Mouse (Mus musculus) embryonic stem cell, embryonic (primary cell): ENCODE results near the gene Il33.

Source experiments
- CTCF ChIA-PET, 4 experiments: fragments of 300-600 bp in 2 of 4; fragments of 350-600 bp in 2 of 4; sonication (Branson Sonifier 250); formaldehyde crosslinking; loops; one replicate each; lab custom pipeline; 2022; ENCODE audit warnings: inconsistent platforms in 2 of 4; lab: Charles Lee
- POLR2A ChIA-PET, 4 experiments: fragments of 300-600 bp in 2 of 4; fragments of 350-600 bp in 2 of 4; sonication (Branson Sonifier 250); formaldehyde crosslinking; loops; one replicate each; lab custom pipeline; 2022; ENCODE audit warnings: antibody characterized with exemption in 4 of 4, inconsistent platforms in 1 of 4; lab: Charles Lee

Il33 gene

DNA sequence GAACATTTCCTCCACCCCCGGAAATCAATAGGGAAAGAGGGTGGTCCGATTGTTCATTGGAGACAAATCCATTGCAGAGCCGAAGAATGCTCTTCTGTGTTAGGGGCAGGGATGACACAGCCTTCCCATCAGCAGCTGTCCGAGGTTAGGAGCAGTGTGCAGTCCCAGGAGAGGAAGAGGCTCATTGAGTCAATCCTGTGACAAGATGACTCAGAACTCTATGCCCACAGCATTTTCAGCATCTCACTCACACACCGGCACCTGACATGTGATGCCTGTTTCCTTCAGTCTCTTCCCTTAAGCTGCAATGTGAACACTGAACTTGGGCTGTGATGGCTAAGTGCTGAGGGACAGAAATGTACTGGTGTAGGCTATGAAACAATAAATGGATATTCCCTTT lies 7.5 kb upstream of the Il33 start:
- CTCF ChIA-PET, result interaction anchor here in 1 of 4 experiments (1.2 kb wide), 1 partner anchor 24 kb away, joined by 3 read pairs; no protein-coding TSS in a partner anchor
- POLR2A ChIA-PET, result no interaction called here

DNA sequence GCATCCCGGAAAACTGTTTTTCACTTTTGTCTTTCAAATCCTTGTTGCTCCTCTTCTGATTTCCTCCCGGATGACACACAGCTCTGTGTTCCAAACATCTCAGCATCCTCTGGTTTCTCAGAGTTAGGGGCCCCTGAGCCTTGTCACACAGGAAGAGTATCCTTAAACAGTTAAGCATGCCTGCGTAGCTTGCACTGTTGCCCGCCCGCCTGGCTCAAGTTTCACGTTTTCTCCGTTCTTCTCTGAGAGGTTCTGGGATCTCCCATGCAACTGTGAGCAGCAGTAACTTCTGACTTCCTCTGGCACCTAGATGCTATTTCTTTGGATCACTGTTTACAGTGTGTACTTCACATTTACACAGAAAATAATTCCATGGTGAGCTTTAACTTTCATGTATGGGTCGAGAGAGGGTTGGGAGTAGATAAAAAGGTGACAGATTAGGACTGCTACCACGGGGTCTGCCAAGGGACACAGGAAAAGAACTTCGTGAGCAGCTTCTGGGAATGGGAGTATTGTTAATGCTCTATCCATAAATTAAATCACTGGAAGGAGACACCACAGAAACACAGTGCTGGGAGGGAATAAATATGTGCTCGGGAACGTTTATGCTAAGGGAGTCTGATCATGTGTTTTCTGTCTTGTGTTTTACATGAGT lies 1.3 kb downstream of the Il33 start:
- CTCF ChIA-PET, result interaction anchor here in 1 of 4 experiments (0.6 kb wide), 1 partner anchor 601 kb away, joined by 3 read pairs; no protein-coding TSS in a partner anchor
- POLR2A ChIA-PET, result no interaction called here

DNA sequence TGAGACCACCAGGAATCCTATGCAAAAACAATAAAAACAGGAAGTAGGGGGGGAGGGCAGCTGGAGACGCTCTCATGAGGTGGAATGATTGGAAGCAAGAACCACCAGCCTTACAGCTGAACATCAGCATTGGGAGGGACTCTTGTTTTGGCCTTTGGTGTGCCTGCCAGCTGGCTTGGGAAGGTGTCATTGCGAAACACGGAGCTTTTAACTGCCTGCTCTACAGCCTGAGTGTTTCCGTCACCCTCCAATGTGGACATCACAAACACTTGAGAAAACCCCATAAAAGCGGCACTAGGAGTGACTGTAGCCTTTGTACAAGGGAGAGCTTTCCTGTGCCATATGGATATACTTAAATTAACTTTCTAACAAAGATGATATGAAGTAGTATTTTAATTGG lies 5.4 kb downstream of the Il33 start:
- ChIA-PET CTCF (interaction anchor here in 2 of 4 experiments (0.6 to 0.9 kb wide), 3 partner anchors 10 to 33 kb away, joined by 3 read pairs; no protein-coding TSS in a partner anchor), POLR2A (interaction anchor here in 1 of 4 experiments (0.9 to 1.3 kb wide), 3 partner anchors 10 to 18 kb away, joined by 3 to 4 read pairs (median 3); no protein-coding TSS in a partner anchor)

DNA sequence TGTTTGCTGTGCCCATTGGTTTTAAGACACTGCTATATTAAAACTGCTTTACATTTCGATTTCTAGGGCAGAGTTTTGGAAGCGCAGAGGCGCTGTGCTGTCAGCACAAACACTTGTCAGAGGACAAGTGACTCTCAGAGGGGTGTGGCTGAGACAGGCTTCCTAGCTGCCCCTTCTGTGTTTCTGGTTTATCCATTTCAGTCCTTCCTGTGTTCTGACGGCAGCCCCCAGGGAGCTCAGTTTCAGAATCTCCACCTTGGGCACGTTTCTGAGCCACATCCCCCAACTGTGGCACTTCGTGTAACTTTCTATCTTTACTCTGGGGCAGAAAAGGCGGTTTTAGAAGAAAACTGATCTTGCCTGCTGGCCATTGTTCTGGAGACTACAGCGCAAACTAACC lies 12.5 kb downstream of the Il33 start:
- POLR2A ChIA-PET, result no interaction called here
- CTCF ChIA-PET, result interaction anchor here in 1 of 4 experiments (0.8 kb wide), 1 partner anchor 113 kb away, joined by 3 read pairs; no protein-coding TSS in a partner anchor

DNA sequence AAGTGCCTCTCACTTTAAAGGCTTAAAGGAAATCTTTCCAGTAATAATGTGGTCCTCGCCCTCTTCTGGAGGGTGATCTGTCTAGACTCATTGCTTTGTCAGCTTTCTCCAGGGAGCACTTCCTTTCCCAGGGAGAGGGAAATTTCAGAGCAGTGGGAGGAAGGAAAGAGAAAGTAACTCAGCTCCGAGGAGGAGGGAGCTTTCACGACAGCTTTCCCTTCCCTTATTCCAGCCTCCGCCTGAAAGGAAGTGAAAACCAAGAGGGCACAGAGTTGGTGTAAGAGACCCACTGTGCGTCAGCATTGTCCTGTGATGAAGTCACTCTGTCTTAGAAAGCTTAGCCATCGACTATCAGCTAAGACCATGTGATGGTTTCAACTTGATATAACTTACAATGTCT lies 15.3 kb downstream of the Il33 start:
- POLR2A ChIA-PET, result interaction anchor here in 2 of 4 experiments (0.6 to 1.8 kb wide), 3 partner anchors 9 to 266 kb away, joined by 3 to 4 read pairs (median 3); no protein-coding TSS in a partner anchor
- CTCF ChIA-PET, result interaction anchor here in 1 of 4 experiments (0.7 kb wide), 1 partner anchor 119 kb away, joined by 6 read pairs; no protein-coding TSS in a partner anchor

DNA sequence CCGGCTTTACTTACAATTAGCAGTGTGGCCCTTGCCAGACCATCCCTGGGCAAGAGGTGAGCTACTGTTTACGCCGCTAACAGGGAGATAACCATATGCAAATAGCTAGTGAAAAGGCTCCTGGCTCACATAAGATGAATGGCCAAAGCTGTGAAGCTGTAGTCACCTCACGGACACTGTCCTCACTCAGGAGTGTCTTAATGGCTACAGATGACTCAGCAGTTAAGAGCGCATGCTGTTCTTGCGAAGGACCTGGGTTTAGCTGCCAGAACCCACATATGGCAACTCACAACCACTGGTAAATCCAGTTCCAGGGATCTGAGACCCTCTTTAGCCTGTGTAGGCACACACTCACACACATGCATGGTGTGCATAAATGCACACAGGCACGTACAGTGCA lies 16.3 kb downstream of the Il33 start:
- ChIA-PET CTCF (interaction anchor here in 1 of 4 experiments (0.8 kb wide), 1 partner anchor 23 kb away, joined by 3 read pairs; no protein-coding TSS in a partner anchor), POLR2A (interaction anchor here in 2 of 4 experiments (0.7 to 1.8 kb wide), 4 partner anchors 10 to 171 kb away, joined by 3 to 4 read pairs (median 3); no protein-coding TSS in a partner anchor)

DNA sequence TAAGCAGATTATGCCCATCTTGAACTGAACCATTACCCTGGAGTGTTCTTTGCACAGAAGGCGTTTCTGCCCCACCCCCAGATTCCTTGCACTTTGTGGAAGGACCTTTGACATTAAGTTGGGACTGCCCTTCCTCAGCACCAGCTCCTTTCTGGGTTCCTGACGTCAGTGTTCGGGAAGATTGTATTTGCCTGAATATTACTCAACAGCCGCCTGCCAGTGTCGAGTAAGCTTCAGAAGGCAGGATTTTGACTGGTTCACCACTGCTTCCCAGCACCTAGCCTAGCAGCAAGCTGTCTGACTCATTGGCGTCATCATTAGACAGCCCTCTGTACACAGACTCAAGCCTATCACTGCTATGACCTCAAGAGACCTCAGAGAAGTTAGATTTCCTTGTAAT lies 17.4 kb downstream of the Il33 start:
- ChIA-PET CTCF (no interaction called here), POLR2A (interaction anchor here in 1 of 4 experiments (1.0 kb wide), 1 partner anchor 89 kb away, joined by 7 read pairs; no protein-coding TSS in a partner anchor)

DNA sequence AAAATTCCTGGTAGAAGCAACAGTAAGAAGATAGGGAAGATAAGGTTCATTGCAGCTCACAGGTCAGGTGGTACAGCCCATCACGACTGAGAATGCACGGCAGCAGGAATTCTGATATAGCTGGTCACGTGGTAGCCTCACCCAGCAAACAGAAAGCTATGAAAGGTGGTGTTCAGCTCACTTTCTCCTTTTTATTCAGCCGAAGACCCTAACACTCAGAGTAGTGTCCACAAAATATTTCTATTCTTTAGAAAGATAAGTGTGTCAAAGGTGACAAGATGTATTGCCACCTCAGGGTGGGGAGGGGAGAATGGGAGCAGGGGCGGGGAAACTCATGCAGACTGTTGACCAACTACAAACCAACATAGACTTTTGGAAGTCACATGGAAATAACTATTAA lies 19.5 kb downstream of the Il33 start:
- ChIA-PET POLR2A (no interaction called here), CTCF (no interaction called here)

DNA sequence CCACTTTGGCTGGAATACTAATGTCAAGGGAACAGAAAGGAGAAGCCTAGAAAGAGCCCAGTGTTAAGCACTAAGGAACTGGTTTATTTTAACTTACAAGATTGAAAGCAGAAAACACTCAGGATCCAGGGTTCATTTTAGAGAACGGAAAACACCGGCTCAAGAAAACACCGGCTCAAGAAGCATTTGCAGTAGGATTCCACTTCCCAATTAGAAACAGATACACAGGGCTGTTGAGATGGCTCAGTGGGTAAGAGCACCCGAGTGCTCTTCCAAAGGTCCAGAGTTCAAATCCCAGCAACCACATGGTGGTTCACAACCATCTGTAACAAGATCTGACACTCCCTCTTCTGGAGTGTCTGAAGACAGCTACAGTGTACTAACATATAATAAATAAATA lies 20.0 kb downstream of the Il33 start:
- POLR2A ChIA-PET, result interaction anchor here in 2 of 4 experiments (1.0 to 1.2 kb wide), 5 partner anchors 84 to 297 kb away, joined by 3 to 7 read pairs (median 4); partner anchors contain the start of genes Ermp1 (in 1 of the 2), Ranbp6 (in 1 of the 2) and Uhrf2 (in 1 of the 2)
- CTCF ChIA-PET, result interaction anchor here in 1 of 4 experiments (1.0 to 1.3 kb wide), 2 partner anchors 101 to 121 kb away, joined by 4 to 5 read pairs; no protein-coding TSS in a partner anchor

DNA sequence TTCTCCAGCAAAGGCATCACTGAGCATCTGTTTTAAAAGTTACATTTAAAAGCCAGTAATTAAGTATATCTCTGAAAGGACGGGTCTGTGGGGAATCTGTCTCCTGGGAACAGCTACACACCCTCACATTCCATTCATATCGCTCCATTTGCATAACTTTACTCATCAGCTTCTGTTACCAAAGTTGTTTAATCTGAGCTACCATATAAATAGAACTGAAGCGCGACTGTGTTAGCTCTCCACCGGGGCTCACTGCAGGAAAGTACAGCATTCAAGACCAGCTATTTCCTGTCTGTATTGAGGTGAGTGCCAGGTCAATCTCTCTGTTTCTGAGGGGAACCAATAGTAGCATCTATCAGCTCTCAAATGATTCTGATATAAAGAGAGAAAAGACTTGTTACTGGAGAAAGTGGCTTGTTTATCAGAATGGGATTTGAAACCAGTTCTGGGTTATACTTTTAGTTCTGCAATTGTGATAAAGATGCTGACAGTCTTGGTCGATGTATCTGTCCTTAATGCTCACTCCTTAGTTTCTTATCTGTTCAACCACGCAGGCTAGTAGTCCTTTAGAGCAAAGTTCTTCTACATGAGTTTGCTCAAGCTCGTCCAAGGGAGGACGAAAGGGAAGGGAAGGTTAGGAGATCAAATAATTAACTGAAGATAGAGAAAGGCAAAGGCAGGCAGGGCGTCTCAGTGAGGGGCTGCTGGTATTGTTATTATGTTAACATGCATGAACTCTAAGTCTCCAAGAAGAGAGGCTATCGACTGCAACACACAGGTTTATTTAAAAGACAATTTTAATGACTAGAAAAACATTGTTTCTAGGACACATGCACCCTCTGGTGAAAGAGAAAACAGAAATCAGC lies 20.9 kb downstream of the Il33 start:
- ChIA-PET POLR2A (interaction anchor here in 2 of 4 experiments (0.7 to 1.3 kb wide), 7 partner anchors 10 to 298 kb away, joined by 3 to 7 read pairs (median 3); partner anchors contain the start of genes Ermp1 (in 1 of the 2), Ranbp6 (in 1 of the 2) and Uhrf2 (in 1 of the 2)), CTCF (interaction anchor here in 1 of 4 experiments (1.0 to 1.3 kb wide), 2 partner anchors 100 to 122 kb away, joined by 4 to 5 read pairs; no protein-coding TSS in a partner anchor)

DNA sequence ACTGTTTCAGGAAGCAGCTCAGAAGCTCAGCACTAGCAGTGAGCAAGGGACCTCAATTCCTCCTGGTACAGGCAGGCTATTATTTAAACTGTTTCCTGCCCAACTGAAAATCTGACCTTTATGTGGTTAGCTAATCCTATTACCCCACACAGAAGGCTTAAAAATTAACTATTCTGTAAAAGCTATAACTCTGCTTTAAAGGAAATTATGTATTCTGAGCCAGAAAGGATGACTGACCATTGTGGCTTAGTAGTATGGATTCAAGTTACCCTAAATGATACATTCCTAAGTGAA lies 21.5 kb downstream of the Il33 start:
- CTCF ChIA-PET, result interaction anchor here in 1 of 4 experiments (1.3 kb wide), 1 partner anchor 122 kb away, joined by 4 read pairs; no protein-coding TSS in a partner anchor
- POLR2A ChIA-PET, result interaction anchor here in 1 of 4 experiments (1.3 kb wide), 1 partner anchor 18 kb away, joined by 3 read pairs; no protein-coding TSS in a partner anchor

DNA sequence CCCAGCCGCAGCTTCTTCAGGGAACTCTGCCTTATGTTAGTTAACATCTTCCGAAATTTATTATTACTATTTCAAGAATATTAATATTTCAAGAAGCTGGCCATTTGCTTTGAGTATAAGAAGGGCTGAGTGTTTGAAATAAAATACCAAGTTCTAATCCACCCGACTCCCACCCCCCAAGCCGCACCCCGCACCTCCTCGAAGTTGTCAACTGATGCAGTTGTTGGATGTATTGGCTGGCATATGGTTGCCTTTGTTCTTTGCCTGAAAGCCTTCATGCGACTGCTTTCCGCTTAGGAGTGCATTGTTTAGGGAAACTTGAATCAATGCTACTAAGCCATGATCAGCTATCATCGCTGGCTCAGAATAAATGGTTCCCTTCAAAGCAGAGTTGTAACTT lies 22.1 kb downstream of the Il33 start:
- ChIA-PET POLR2A (no interaction called here), CTCF (interaction anchor here in 1 of 4 experiments (0.6 kb wide), 1 partner anchor 125 kb away, joined by 4 read pairs; no protein-coding TSS in a partner anchor)

DNA sequence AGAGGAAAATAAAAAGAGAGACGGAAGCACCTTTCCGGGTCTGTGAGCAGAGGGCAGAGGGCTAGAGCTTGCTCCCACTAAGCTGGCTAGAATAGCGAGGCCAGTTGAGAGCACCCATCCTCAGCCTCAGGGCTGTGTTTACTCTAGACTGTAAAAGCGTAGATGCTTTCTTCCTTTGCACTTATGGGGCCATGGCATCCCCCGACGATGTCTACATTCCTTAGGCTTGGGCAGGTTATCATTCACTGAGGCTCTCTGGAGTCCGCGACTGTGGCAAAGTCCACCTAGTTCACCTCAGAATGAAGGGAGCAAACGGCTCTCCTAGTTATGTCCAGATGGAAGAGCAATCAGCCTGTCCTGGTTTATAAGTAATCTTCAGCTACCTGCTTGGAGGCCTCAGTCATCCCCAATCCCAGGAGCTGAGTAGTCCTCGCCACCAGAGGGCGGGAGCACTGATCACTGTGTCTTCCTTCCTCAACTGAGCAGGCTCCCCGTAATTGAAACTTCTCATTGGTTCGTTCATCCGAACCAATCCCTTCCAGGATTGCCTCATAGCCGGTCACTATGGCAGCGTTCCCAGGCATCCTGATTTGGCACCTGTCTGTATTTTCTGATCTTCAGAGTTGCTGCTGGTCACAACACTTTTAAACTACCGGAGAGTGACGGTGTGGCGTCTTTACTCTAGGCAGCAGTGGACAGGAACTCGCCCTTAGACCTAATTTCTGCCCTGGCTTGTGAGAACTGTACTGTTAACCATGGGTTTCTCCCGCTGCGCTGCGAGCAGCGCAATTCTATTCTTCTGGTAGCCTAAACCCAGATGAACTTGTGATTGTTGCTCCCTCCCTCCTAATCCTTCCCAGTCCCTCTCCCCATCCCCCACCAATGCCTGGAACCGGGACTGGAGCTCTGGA lies 23.2 kb downstream of the Il33 start:
- ChIA-PET CTCF (interaction anchor here (0.5 to 1.4 kb wide), 9 partner anchors 18 to 257 kb away, joined by 3 to 10 read pairs (median 3); no protein-coding TSS in a partner anchor), POLR2A (interaction anchor here in 2 of 4 experiments (0.9 to 1.1 kb wide), 3 partner anchors 18 to 82 kb away, joined by 3 read pairs; partner anchors contain the start of gene Uhrf2 (in 1 of the 2))

DNA sequence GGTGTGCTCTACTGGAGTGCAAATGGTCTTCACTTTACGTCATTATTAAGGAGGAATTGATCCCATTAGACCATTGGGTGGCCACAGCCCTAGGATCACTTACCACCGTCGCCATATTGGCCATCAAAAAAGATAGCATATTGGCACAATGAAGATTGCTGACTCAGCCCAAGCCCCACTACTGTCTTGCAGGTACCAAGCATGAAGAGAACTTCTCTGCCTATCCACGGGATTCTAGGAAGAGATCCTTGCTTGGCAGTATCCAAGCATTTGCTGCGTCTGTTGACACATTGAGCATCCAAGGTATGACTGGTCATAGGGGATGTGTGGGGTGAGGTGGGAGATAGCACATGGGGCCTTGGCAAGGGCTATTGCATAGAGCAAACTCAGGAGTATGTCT lies 27.6 kb downstream of the Il33 start:
- POLR2A ChIA-PET, result no interaction called here
- CTCF ChIA-PET, result no interaction called here

DNA sequence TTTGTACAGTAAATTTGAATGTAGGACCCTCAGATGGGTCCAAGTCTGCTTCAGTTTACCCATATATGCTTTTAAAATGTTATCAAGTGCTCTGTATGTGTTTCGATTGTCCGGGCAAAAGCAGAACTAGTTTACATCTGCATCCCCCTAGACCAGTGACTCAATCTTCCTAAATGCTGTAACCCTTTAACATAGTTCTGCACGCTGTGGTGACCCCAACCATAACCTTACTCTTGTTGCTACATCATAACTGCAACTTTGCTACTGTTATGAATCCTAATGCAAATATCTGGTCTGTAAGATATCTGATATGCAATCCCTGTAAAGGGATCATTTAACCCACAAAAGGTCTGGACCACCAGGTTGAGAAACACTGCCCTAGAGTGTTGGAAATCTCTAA lies 28.9 kb downstream of the Il33 start:
- POLR2A ChIA-PET, result no interaction called here
- CTCF ChIA-PET, result no interaction called here

DNA sequence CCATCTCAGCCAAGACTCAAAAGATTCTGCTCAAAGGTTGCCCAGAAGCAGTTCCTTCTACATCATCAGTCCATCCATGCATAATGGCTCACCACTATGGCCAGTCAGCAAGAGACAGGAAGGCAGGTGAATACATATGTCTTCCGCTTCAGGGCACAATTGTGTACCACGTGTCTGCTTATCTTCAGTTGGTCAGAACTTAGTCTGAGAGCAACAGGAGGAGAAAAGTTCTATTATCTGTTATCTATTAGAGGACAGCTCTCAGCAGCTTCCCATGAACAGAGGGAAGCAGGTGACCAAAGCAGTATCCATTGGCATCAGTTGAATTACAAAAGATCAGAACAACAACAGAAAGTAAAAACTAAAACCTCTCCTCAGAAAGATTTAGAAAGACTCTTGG lies 30.5 kb downstream of the Il33 start:
- CTCF ChIA-PET, result interaction anchor here in 1 of 4 experiments (0.7 kb wide), 1 partner anchor 125 kb away, joined by 4 read pairs; no protein-coding TSS in a partner anchor
- POLR2A ChIA-PET, result interaction anchor here in 1 of 4 experiments (0.9 kb wide), 1 partner anchor 9 kb away, joined by 6 read pairs; no protein-coding TSS in a partner anchor

DNA sequence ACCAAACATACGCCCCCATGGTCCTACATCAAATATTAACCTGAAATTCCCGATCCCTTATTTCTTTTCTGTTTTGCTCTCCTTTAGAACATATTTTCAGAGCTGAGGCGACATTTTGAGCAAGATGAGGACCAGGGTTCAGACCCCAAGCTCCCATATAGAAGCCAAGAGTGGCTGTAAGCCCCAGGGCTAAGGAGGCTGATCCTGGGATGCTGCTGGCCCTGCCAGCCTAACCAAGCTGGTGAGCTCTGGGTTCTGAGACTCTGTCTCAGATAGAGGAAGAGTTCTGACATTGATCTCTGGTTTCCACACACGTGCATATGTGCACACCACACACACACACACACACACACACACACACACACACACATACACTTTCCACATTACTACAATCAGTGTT lies 36.0 kb downstream of the Il33 start:
- CTCF ChIA-PET, result no interaction called here
- POLR2A ChIA-PET, result interaction anchor here in 2 of 4 experiments (0.5 to 1.5 kb wide), 2 partner anchors 68 to 69 kb away, joined by 4 read pairs; partner anchors contain the start of gene Uhrf2 (in 1 of the 2)
